Mouse (Mus musculus): ENCODE data around the gene Glyctk.

GRCm38 (mm10) chr9:106126786-106127251 is 31.1 kb downstream of the Glyctk start:
- TF ChIP-seq CTCF (IDR thresholded peaks at IDR 0.05; ENCODE audit: insufficient read depth, low read length) = no peak
- TF ChIP-seq POLR2A (IDR thresholded peaks at IDR 0.05; ENCODE audit: borderline replicate concordance, extremely low read depth, low read depth, low read length) = no peak
